Mouse (Mus musculus): ENCODE data around the gene Gm42906. TPM values are rescaled to one million over a fixed set of nuclear protein-coding genes. Genes with fewer than 3 reads are reported as not detected.
A peak's percentile ranks its signal among the peaks of the same experiment; 100 is the strongest.

The Gm42906 gene
- total and polyA plus RNA-seq, 2 experiments from 2014 or later: not detected

DNA sequence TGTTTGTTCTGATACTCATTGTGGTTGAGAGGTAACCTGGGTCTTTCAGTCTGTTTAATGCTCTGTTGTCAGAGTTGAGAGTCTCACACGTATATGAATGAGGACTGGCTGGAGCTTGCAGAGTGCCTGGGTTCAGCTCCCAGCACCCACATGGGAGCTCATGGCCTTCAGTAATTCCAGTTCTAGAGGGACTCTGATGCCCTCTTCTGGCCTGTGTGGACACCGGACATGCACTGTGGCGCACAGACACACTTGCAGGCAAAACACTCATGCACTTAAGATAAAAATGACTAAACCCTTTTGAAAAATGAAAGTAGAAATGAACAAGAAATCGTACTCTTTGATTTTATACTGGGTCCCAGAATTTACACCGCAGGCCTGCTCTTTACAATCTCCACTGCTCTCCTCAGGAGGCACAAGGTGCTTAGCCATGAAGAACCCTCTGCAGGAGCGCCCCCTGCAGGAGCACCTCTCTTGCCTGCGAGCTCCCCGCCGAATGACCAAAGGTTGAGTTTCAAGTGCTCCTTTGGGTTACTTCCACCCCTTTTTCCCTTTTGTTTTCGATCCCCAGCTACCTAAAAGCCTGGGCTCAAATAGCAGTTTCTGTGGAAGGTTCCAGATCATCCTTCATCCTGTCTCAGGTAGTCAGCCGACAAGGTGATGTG is 372.4 kb downstream of the Gm42906 start:
- ATAC-seq: no peak
- Histone ChIP-seq H3K4me1 (ENCODE audit: insufficient read depth, low read length) (no peaks in the 10 kb centered on the region), H3K9ac (replicated peaks; ENCODE audit: low read length) (no peak overlapping the region), H3K4me3 (ENCODE audit: low read length) (no peak overlapping the region), H3K36me3 (ENCODE audit: insufficient read depth, low read length) (no peaks in the 10 kb centered on the region), H3K9me3 (ENCODE audit: low read length) (no peaks in the 10 kb centered on the region), H3K27me3 (ENCODE audit: insufficient read depth, low read length) (no peaks in the 10 kb centered on the region), H3K27ac (no peak overlapping the region), H3K4me2 (ENCODE audit: low read depth, low read length) (no peak overlapping the region)
- DNase-seq (ENCODE audit: low spot score): no peak
- 93% methylated on average over 11 of the region's 11 CpGs for WGBS
- TF ChIP-seq CTCF (IDR thresholded peaks at IDR 0.05; ENCODE audit: low read depth): peak; percentile 13; the same call in 1 of the 2 replicates

DNA sequence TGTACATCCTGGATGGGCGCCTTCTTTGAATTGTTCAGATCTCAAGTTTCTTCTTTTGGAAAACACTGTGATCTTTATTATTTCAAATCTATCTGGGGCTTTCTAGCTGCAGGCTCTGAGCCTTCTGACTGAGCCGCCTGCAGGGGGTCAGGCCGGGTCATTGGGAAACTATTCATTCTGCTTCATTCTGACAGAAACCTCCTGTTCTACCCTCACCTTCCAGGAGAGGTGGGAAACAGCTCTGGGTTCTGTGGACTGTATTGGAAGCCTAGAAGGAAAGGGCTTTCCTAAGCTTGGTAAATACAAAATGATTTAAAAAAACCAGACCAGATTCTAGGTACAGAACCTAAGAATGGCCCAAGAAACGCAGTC is 373.2 kb downstream of the Gm42906 start:
- H3K27ac ChIP-seq: no peak overlapping the region
- TF ChIP-seq CTCF (IDR thresholded peaks at IDR 0.05; ENCODE audit: low read depth): no peak

DNA sequence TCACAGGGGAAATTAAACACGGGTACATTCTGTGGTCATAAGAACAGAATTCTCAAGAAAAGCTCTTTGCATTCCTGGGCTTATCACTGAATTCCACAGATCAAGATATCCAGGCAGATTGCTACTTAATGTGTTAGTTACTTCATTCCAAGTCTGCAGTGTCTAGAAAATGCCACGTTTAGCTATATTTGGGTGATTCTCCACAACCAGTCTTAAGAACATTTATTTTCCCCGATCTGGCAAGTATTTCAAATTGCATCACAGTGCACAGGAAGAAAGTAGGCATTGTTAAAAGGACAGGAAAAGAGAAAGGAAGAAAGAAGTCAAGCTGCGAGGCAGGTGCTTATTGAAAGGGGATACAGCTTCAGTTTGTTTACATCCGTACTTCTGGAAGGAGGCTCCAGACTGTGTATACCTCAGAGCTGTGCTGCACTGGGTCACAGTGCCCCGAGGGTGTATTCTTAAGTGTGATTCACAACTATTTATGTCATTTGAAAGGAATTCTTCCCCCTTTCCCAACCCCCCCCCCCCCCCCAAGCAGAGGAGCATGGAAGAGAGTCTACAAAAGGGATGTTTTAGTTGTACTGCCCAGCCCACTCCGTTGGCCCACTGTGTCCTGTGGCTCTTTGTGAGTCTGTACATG is 373.7 kb downstream of the Gm42906 start:
- Histone ChIP-seq H3K27ac (no peak overlapping the region), H3K9ac (replicated peaks; ENCODE audit: low read length) (no peak overlapping the region), H3K4me3 (ENCODE audit: low read length) (no peak overlapping the region), H3K36me3 (ENCODE audit: insufficient read depth, low read length) (no peaks in the 10 kb centered on the region; the same call in 1 of the 2 replicates), H3K4me1 (ENCODE audit: insufficient read depth, low read length) (no peaks in the 10 kb centered on the region), H3K4me2 (ENCODE audit: low read depth, low read length) (no peak overlapping the region), H3K9me3 (ENCODE audit: low read length) (no peaks in the 10 kb centered on the region), H3K27me3 (ENCODE audit: insufficient read depth, low read length) (no peaks in the 10 kb centered on the region)
- TF ChIP-seq CTCF (IDR thresholded peaks at IDR 0.05; ENCODE audit: low read depth): no peak
- ATAC-seq (no peak), DNase-seq (ENCODE audit: low spot score) (no peak)
- 40% methylated on average over 7 of the region's 7 CpGs for WGBS

More for the DNA sequence above, 373.2 kb downstream of the Gm42906 start:
- Histone ChIP-seq H3K4me1 (ENCODE audit: insufficient read depth, low read length) (no peaks in the 10 kb centered on the region), H3K4me3 (ENCODE audit: low read length) (no peak overlapping the region), H3K36me3 (ENCODE audit: insufficient read depth, low read length) (no peaks in the 10 kb centered on the region; the same call in 1 of the 2 replicates), H3K4me2 (ENCODE audit: low read depth, low read length) (no peak overlapping the region), H3K27me3 (ENCODE audit: insufficient read depth, low read length) (no peaks in the 10 kb centered on the region), H3K9ac (replicated peaks; ENCODE audit: low read length) (no peak overlapping the region), H3K9me3 (ENCODE audit: low read length) (no peaks in the 10 kb centered on the region)
- DNase-seq (ENCODE audit: low spot score): no peak
- WGBS: 46% methylated on average over 4 of the region's 4 CpGs
- ATAC-seq: no peak

DNA sequence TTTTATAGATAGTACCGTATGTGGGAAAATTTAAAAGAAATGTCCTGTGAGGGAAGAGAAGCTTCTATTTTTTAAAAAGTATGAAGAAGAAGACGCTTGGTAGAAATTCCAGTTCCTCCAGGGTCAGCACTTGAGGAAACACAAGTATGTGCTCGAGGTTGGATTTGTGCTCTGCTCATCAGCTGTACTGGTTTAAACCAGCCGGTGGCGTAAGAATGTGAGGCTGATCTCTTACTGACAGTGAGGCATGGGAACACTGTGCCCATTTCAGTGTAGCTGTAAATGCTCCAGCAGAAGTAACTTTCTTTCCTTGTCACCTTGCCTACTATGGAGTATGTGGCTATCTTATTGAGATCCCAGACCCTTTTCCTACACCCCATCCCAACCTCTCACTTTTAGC is 374.8 kb downstream of the Gm42906 start:
- no peaks in the 10 kb centered on the region; the same call in 1 of the 2 replicates for H3K36me3 ChIP-seq (ENCODE audit: insufficient read depth, low read length)
- 95% methylated on average over 5 of the region's 5 CpGs for WGBS

DNA sequence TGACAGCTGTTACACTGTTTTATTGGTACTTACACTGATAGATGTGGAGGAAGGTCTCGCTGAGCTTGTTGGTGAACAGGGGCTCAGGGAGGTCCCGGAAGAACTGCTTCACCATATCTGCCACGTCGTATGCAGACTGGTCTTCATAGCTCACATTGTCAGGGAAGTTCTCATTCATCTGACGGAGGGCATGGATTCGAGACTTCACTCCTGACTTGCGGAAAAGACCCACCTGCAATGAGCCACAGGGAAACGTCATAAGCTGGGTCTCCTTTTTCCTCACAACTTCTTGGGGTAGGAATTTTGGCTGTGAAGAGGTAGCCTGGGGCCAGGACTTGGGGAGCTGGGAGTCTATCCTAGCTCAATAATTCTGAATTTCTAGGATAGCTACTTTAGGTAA is 375.6 kb downstream of the Gm42906 start:
- Histone ChIP-seq H3K4me2 (ENCODE audit: low read depth, low read length) (no peak overlapping the region), H3K4me3 (ENCODE audit: low read length) (no peak overlapping the region), H3K9me3 (ENCODE audit: low read length) (no peaks in the 10 kb centered on the region), H3K27ac (no peak overlapping the region), H3K27me3 (ENCODE audit: insufficient read depth, low read length) (no peaks in the 10 kb centered on the region), H3K36me3 (ENCODE audit: insufficient read depth, low read length) (no peaks in the 10 kb centered on the region; the same call in 1 of the 2 replicates), H3K9ac (replicated peaks; ENCODE audit: low read length) (no peak overlapping the region), H3K4me1 (ENCODE audit: insufficient read depth, low read length) (no peaks in the 10 kb centered on the region)
- DNase-seq (ENCODE audit: low spot score) (no peak), ATAC-seq (no peak)
- WGBS: 97% methylated on average over 8 of the region's 8 CpGs
- TF ChIP-seq CTCF (IDR thresholded peaks at IDR 0.05; ENCODE audit: low read depth): no peak

More for the DNA sequence above, 374.8 kb downstream of the Gm42906 start:
- Histone ChIP-seq H3K4me3 (ENCODE audit: low read length) (no peak overlapping the region), H3K27me3 (ENCODE audit: insufficient read depth, low read length) (no peaks in the 10 kb centered on the region), H3K4me1 (ENCODE audit: insufficient read depth, low read length) (no peaks in the 10 kb centered on the region), H3K9ac (replicated peaks; ENCODE audit: low read length) (no peak overlapping the region), H3K4me2 (ENCODE audit: low read depth, low read length) (no peak overlapping the region), H3K9me3 (ENCODE audit: low read length) (no peaks in the 10 kb centered on the region), H3K27ac (no peak overlapping the region)
- DNase-seq (ENCODE audit: low spot score): no peak
- TF ChIP-seq CTCF (IDR thresholded peaks at IDR 0.05; ENCODE audit: low read depth): no peak
- no peak for ATAC-seq

DNA sequence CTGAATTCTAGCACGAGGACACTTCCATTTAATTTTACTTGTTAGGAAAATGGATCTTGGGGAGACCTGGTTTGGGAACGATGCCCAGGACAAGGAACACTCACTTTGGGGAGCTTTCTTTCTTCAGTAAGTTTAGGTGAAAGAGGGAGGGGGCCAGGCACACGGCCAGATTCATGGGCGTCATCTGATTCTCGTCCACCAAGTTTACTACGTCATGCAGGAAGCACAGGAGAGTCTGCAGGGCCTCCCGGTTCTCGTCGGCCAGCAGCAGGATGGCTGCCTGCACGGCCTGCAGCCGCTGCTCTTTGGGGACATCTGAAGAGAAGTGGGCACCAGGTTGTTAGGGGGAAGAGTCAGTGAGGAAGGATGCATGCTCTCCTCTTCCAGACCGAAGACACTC is 380.5 kb downstream of the Gm42906 start:
- no peak overlapping the region for H3K4me2 ChIP-seq (ENCODE audit: low read depth, low read length)
- no peaks in the 10 kb centered on the region for H3K4me1 ChIP-seq (ENCODE audit: insufficient read depth, low read length)
- no peaks in the 10 kb centered on the region for H3K27me3 ChIP-seq (ENCODE audit: insufficient read depth, low read length)
- H3K4me3 ChIP-seq (ENCODE audit: low read length): no peak overlapping the region
- 81% methylated on average over 12 of the region's 12 CpGs for WGBS
- H3K36me3 ChIP-seq (ENCODE audit: insufficient read depth, low read length): no peaks in the 10 kb centered on the region; the same call in 1 of the 2 replicates
- no peak for TF ChIP-seq CTCF (IDR thresholded peaks at IDR 0.05; ENCODE audit: low read depth)
- no peak for DNase-seq (ENCODE audit: low spot score)
- H3K9me3 ChIP-seq (ENCODE audit: low read length): no peaks in the 10 kb centered on the region
- H3K9ac ChIP-seq (replicated peaks; ENCODE audit: low read length): no peak overlapping the region
- H3K27ac ChIP-seq: no peak overlapping the region
- ATAC-seq: no peak

DNA sequence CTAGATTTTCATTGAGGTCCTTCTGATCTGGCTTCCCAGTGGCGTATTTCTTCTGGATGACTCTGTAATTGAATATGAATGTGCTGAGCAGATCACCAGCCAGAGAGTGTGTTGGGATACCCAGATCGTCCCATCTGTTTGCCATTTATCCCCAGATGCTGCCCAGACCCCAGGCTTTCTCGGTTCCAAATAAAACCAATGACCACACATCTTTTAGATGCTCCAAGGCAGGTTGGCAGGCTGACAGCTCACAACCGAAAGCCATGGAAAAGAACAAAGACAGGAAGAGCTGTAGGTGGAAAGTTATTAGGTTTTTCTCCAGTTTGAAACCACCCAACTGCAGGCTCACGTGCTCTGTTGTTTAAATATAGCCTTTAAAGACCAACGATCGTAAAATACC is 381.0 kb downstream of the Gm42906 start:
- no peak overlapping the region for H3K9ac ChIP-seq (replicated peaks; ENCODE audit: low read length)
- DNase-seq (ENCODE audit: low spot score): peak; percentile 47
- no peaks in the 10 kb centered on the region for H3K4me1 ChIP-seq (ENCODE audit: insufficient read depth, low read length)
- H3K27ac ChIP-seq: no peak overlapping the region
- 65% methylated on average over 7 of the region's 7 CpGs for WGBS
- no peaks in the 10 kb centered on the region; the same call in 1 of the 2 replicates for H3K36me3 ChIP-seq (ENCODE audit: insufficient read depth, low read length)
- TF ChIP-seq CTCF (IDR thresholded peaks at IDR 0.05; ENCODE audit: low read depth): no peak
- no peak for ATAC-seq
- no peaks in the 10 kb centered on the region for H3K9me3 ChIP-seq (ENCODE audit: low read length)
- no peak overlapping the region for H3K4me2 ChIP-seq (ENCODE audit: low read depth, low read length)
- H3K27me3 ChIP-seq (ENCODE audit: insufficient read depth, low read length): no peaks in the 10 kb centered on the region
- no peak overlapping the region for H3K4me3 ChIP-seq (ENCODE audit: low read length)
